Comparison of ENCODE assay signal across 8 mouse cellular contexts in the genomic region with DNA sequence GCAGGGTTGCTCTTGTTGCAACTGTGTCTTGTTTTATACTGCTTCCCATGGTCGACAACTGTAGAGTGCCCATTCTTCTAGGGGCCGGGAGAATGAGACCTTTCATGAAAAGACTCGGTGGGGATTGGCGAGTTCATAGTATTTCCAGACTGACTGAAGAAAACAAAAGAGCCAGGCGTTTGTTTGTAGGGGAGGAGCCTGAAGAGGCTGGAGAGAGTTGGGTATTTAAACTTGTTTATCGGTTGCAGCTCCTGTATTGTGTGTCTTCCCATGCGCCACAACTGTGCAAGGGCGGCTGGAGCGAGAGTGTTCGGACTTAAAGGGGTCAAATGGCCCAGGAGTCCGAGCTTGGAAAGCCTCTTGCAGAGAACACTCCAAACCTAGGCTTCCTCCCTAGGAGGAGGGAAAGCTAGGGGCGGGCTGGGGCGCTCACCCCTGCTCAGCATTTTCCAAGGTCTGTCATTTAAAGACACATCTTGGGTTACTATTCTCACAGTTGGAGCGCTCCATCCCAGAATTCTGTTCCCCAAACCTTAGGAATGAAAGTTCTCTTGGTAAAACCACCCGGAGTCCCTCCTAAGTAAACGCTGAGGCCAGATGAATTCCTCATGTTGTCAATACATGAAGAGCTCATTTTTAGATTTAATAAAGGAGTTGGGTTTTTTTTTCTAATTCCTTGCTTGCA. TPM values are rescaled to one million over a fixed set of nuclear protein-coding genes. Genes with fewer than 3 reads are reported as not detected.
DNase-seq lines count a peak whose midpoint lies in the region; ATAC-seq lines count a peak whose summit lies in the region.

No protein-coding gene starts in this region.

- DNase-seq in lung, postnatal 25 days (ENCODE audit: low spot score) = no peak
- DNase-seq in embryo, embryonic 11 days = peak; percentile 78
- DNase-seq in midbrain, embryonic 14.5 days = no peak
- DNase-seq in Muller cell, postnatal 12 days (ENCODE audit: inconsistent ontology term) = no peak
- DNase-seq in left cerebral cortex, postnatal 4 days = no peak
- DNase-seq in right cerebral cortex, adult 18-20 months = no peak

- H3K4me2 ChIP-seq in lung, embryonic 15.5 days = peak overlapping the region; percentile 40
- H3K4me2 ChIP-seq in hindbrain, embryonic 13.5 days = peak overlapping the region; percentile 45
- H3K4me2 ChIP-seq in midbrain, embryonic 14.5 days (ENCODE audit: low read length) = peak overlapping the region; percentile 35

- no peak for ATAC-seq in lung, embryonic 15.5 days (ENCODE audit: borderline replicate concordance, extremely low read depth, low FRiP score, low TSS enrichment)
- ATAC-seq in hindbrain, embryonic 13.5 days (ENCODE audit: low FRiP score) = no peak
- ATAC-seq in midbrain, embryonic 14.5 days (ENCODE audit: low FRiP score, low TSS enrichment) = no peak

- H3K27me3 ChIP-seq in lung, embryonic 15.5 days = peaks cover 6% of the 10 kb centered on the region; the same call in 1 of the 2 replicates
- no peaks in the 10 kb centered on the region for H3K27me3 ChIP-seq in hindbrain, embryonic 13.5 days
- no peaks in the 10 kb centered on the region for H3K27me3 ChIP-seq in midbrain, embryonic 14.5 days (ENCODE audit: control insufficient read depth, insufficient read depth, low read length)

- no peaks in the 10 kb centered on the region for H3K9me3 ChIP-seq in lung, embryonic 15.5 days
- no peaks in the 10 kb centered on the region for H3K9me3 ChIP-seq in hindbrain, embryonic 13.5 days
- no peaks in the 10 kb centered on the region for H3K9me3 ChIP-seq in midbrain, embryonic 14.5 days (ENCODE audit: control insufficient read depth, low read length)

- no peaks in the 10 kb centered on the region for H3K4me1 ChIP-seq in lung, embryonic 15.5 days
- peaks cover 6% of the 10 kb centered on the region; the same call in 1 of the 2 replicates for H3K4me1 ChIP-seq in hindbrain, embryonic 13.5 days (replicated peaks)
- H3K4me1 ChIP-seq in midbrain, embryonic 14.5 days (ENCODE audit: control insufficient read depth, insufficient read depth, low read length) = peaks cover 3% of the 10 kb centered on the region; the same call in 1 of the 2 replicates

- H3K27ac ChIP-seq in lung, embryonic 15.5 days = no peak overlapping the region
- H3K27ac ChIP-seq in hindbrain, embryonic 13.5 days = no peak overlapping the region
- H3K27ac ChIP-seq in midbrain, embryonic 14.5 days (replicated peaks; ENCODE audit: low read depth, low read length) = no peak overlapping the region

- H3K9ac ChIP-seq in lung, embryonic 15.5 days = no peak overlapping the region
- H3K9ac ChIP-seq in hindbrain, embryonic 13.5 days = no peak overlapping the region
- H3K9ac ChIP-seq in midbrain, embryonic 14.5 days (replicated peaks; ENCODE audit: low read length) = no peak overlapping the region

- H3K36me3 ChIP-seq in lung, embryonic 15.5 days = no peaks in the 10 kb centered on the region
- no peaks in the 10 kb centered on the region for H3K36me3 ChIP-seq in hindbrain, embryonic 13.5 days
- H3K36me3 ChIP-seq in midbrain, embryonic 14.5 days (ENCODE audit: control insufficient read depth, insufficient read depth, low read length) = no peaks in the 10 kb centered on the region

- intact Hi-C loops in left cerebral cortex, postnatal 4 days (cut with DNase I) = no loop called here

- peak overlapping the region; percentile 14; the same call in 1 of the 2 replicates for H3K4me3 ChIP-seq in lung, embryonic 15.5 days
- H3K4me3 ChIP-seq in hindbrain, embryonic 13.5 days = peak overlapping the region; percentile 23
- no peak overlapping the region for H3K4me3 ChIP-seq in midbrain, embryonic 14.5 days (replicated peaks; ENCODE audit: low read depth, low read length)

- WGBS in lung, embryonic 15.5 days = 10% methylated on average over 16 of the region's 16 CpGs
- WGBS in hindbrain, embryonic 13.5 days = 2% methylated on average over 16 of the region's 16 CpGs
- 2% methylated on average over 16 of the region's 16 CpGs for WGBS in midbrain, embryonic 14.5 days

RNA-seq across cellular contexts. Expression of gene Igf2bp3, which starts 5.3 kb away (rescaled TPM):
- polyA plus RNA-seq in lung, embryonic 15.5 days (2015; fragmentation: Nextera tagmentation; extraction: Ambion mirVana) = 46.5 and 50.5 TPM in 2 replicates
- 43.7 and 45.0 TPM in 2 replicates for polyA plus RNA-seq in hindbrain, embryonic 13.5 days (2015; fragmentation: Nextera tagmentation; extraction: Ambion mirVana)
- polyA plus RNA-seq in midbrain, embryonic 14.5 days (2014; fragmentation: Nextera tagmentation; extraction: Ambion mirVana) = 24.7 and 39.2 TPM in 2 replicates
- 1 to 10 TPM; 5.0 to 6.5 TPM for total RNA-seq in left cerebral cortex, postnatal 4 days (2021)

RNA-seq across cellular contexts. Expression of gene Tra2a, which starts 43.8 kb away (rescaled TPM):
- 113 TPM in 2 replicates for polyA plus RNA-seq in lung, embryonic 15.5 days (2015; fragmentation: Nextera tagmentation; extraction: Ambion mirVana)
- polyA plus RNA-seq in hindbrain, embryonic 13.5 days (2015; fragmentation: Nextera tagmentation; extraction: Ambion mirVana) = 133 and 143 TPM in 2 replicates
- 58.0 and 105 TPM in 2 replicates for polyA plus RNA-seq in midbrain, embryonic 14.5 days (2014; fragmentation: Nextera tagmentation; extraction: Ambion mirVana)
- total RNA-seq in left cerebral cortex, postnatal 4 days (2021) = 10 to 100 TPM; 91.9 to 94.1 TPM
